In the genomic region with DNA sequence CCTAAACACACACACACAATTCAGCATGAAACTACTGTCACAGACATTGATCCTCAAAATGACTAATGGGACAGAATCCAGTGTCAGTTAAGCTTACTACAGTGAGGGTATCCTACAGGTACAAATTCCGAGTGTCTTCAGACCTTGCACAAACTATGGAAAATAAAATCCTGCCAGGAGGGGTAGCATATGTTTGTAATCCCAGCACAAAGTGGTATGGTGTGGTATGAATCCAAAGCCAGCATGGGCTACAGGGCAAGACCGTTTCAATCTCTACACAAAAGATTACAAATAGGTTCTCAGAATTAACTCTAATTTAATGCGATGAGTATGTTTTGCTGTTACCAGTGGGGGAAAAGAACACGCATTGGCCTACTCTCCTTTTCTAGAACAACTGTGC, we compare ENCODE assay signal across 8 mouse cellular contexts. TPM values are rescaled to one million over a fixed set of nuclear protein-coding genes. Genes with fewer than 3 reads are reported as not detected.
DNase-seq lines count a peak whose midpoint lies in the region; ATAC-seq lines count a peak whose summit lies in the region.

A gene (plus strand): TSS at position 301 of the 400 bp plus-strand sequence.

- H3K4me1 ChIP-seq in kidney, embryonic 15.5 days = peaks cover 16% of the 10 kb centered on the region

- peak within 1 kb of the TSS; percentile 99 for H3K9ac ChIP-seq in kidney, embryonic 15.5 days

- H3K27me3 ChIP-seq in kidney, embryonic 15.5 days = no peaks in the 10 kb centered on the region

- no peak for ATAC-seq in kidney, embryonic 15.5 days (replicated peaks; ENCODE audit: low FRiP score)
- ATAC-seq in monocyte, adult 5-6 weeks (replicated peaks; ENCODE audit: insufficient number of reproducible peaks, low FRiP score, low TSS enrichment, poor library complexity, severe bottlenecking) = no peak
- ATAC-seq in CD4-positive, CD25-positive, alpha-beta regulatory T cell, adult 4 months = no peak

- peaks cover 19% of the 10 kb centered on the region for H3K36me3 ChIP-seq in kidney, embryonic 15.5 days

- H3K9me3 ChIP-seq in kidney, embryonic 15.5 days (replicated peaks) = no peaks in the 10 kb centered on the region

- WGBS in kidney, embryonic 15.5 days = 22% methylated on average over 4 of the region's 4 CpGs

- peak within 1 kb of the TSS; percentile 99 for H3K4me3 ChIP-seq in kidney, embryonic 15.5 days (replicated peaks)

- peak within 1 kb of the TSS; percentile 97 for H3K27ac ChIP-seq in kidney, embryonic 15.5 days

- peak within 1 kb of the TSS; percentile 95 for H3K4me2 ChIP-seq in kidney, embryonic 15.5 days

- DNase-seq in kidney, postnatal 36 days = no peak
- no peak for DNase-seq in adrenal gland, postnatal 14 days
- DNase-seq in gastrocnemius, postnatal 4 days (ENCODE audit: low spot score in 2 of 2) = no peak
- DNase-seq in layer of hippocampus, postnatal 14 days (ENCODE audit: low spot score in 2 of 2) = no peak
- no peak for DNase-seq in urinary bladder, postnatal 25 days (ENCODE audit: low spot score)

RNA-seq across cellular contexts. Expression of the gene that starts here (rescaled TPM):
- polyA plus RNA-seq in kidney, embryonic 15.5 days (2015; fragmentation: Nextera tagmentation; extraction: Ambion mirVana) = 5.9 and 7.4 TPM in 2 replicates
- total RNA-seq in adrenal gland, postnatal 14 days (2021) = 53.9 and 59.0 TPM in 2 replicates
- 10 to 100 TPM; 39.3 to 40.9 TPM for total RNA-seq in gastrocnemius, postnatal 4 days (2021)
- 10 to 100 TPM; 63.0 to 64.4 TPM for total RNA-seq in layer of hippocampus, postnatal 14 days (2021)
- total RNA-seq in monocyte, adult 5-6 weeks (2017) = 12.8 to 21.7 TPM (median 12.9 TPM) in 3 replicates
- 1 to 10 TPM in 1 of 2 experiments, under 1 TPM in 1; 0.37 to 1.7 TPM for polyA plus RNA-seq in CD4-positive, CD25-positive, alpha-beta regulatory T cell, adult 4 months (2017; shearing (Covaris generic))
